Mouse (Mus musculus) liver, adult 2 months (tissue): ENCODE measurements at regions not wholly inside any gene's neighbourhood (a gene's known extent, or its start where the extent isn't known, plus 50 kb on each side); places are given as distances from the start of the nearest gene placed in this dataset.

Experiments used
- DNase-seq: peaks from one replicate; pipeline ENCODE4 v3.0.0-alpha.2; 2011; ENCODE audit warnings: low read depth, low spot score; ENCODE audit errors: extremely low read depth
- H3K27ac ChIP-seq: fragments of 200-500 bp; replicated peaks from 2 replicates; pipeline ENCODE4 v1.5.1; 2012; ENCODE audit warnings: low read depth, mild to moderate bottlenecking, control low read depth, inconsistent platforms, low read length; ENCODE audit not compliant: insufficient read depth
- H3K27me3 ChIP-seq: fragments of 200-500 bp; 2 replicates; pipeline ENCODE4 v1.6.1; 2012; ENCODE audit warnings: mild to moderate bottlenecking, moderate library complexity, low read length, inconsistent platforms; ENCODE audit not compliant: control insufficient read depth, insufficient read depth
- H3K36me3 ChIP-seq: fragments of 200-500 bp; 2 replicates; pipeline ENCODE4 v1.6.1; 2012; ENCODE audit warnings: low read length, inconsistent platforms; ENCODE audit not compliant: control insufficient read depth, insufficient read depth
- H3K4me1 ChIP-seq: fragments of 200-500 bp; 2 replicates; pipeline ENCODE4 v1.6.1; 2011; ENCODE audit warnings: low read length; ENCODE audit not compliant: control insufficient read depth, insufficient read depth
- H3K4me3 ChIP-seq: fragments of 200-500 bp; 2 replicates; pipeline ENCODE4 v1.5.1; 2011; ENCODE audit warnings: low read depth, mild to moderate bottlenecking, control low read depth, low read length, moderate library complexity; ENCODE audit not compliant: insufficient read depth
- H3K79me2 ChIP-seq: fragments of 200-500 bp; 2 replicates; pipeline ENCODE4 v1.6.1; 2012; ENCODE audit warnings: inconsistent platforms, mild to moderate bottlenecking, low read length, moderate library complexity; ENCODE audit not compliant: control insufficient read depth, insufficient read depth
- H3K9ac ChIP-seq: fragments of 200-500 bp; 2 replicates; pipeline ENCODE4 v1.6.1; 2012; ENCODE audit warnings: low read depth, mild to moderate bottlenecking, control low read depth, inconsistent platforms, low read length
- CTCF ChIP-seq: fragments of 200-500 bp; IDR thresholded peaks from 2 replicates; pipeline ENCODE4 v1.5.1; 2011; ENCODE audit warnings: low read depth, low read length, control low read depth
- POLR2A ChIP-seq: fragments of 200-500 bp; IDR thresholded peaks from 2 replicates; pipeline ENCODE4 v1.6.1; 2011; ENCODE audit warnings: low read length, control low read depth; ENCODE audit not compliant: insufficient read depth; ENCODE audit errors: extremely low read depth
- WGBS: fragments of 180-500 bp; shearing (Covaris S2); methylation state at CpG from one replicate; pipeline ENCODE4 v1.1.7; 2018; 5-methylcytosine and 5-hydroxymethylcytosine counted together

DNA sequence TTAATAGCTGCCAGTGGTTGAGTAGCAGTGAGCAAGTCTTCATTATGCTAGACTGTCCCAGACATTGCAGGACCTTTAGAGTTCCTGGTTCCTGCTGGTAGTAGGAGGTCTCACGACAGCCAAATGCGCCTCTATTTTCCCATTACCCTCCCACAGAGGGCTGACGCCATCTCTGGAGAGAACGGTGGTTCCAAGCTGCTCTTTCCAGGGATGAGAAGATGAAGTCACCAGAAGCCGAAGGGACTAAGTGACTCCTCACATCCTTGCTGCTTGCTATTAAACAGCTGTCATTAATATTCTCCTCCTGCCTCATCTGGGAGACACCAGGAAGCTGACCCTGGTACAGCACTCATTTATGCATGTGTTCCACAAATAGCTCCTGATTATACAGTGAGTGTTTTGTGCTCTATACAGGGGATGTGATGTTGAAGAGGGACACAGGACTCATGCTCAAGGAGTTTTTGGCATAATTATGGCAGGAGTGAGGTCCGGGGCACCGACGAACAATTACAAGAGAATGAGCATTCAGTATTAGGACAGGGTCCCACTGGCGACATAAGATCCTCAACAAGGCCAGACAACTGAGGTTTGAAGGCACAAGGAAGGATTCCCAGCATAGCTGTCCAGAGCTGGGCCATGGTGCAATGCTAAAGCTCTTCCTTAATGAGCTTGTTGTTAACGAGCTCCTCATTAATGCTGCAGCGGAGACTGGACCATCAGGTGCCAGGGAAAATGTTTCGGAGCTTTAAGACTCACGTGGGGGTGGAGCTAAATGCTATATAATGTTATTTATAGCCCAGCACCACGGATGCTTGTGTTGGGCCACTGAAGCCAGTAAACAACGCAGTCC is 145.6 kb downstream of the Kit start:
- WGBS, result 88% methylated on average over 15 of the region's 15 CpGs
- Histone ChIP-seq H3K9ac (no peak overlapping the region), H3K4me1 (no peaks in the 10 kb centered on the region), H3K27ac (no peak overlapping the region), H3K27me3 (no peaks in the 10 kb centered on the region), H3K36me3 (no peaks in the 10 kb centered on the region), H3K4me3 (no peak overlapping the region), H3K79me2 (no peaks in the 10 kb centered on the region)
- DNase-seq, result no peak
- no peak for TF ChIP-seq CTCF

DNA sequence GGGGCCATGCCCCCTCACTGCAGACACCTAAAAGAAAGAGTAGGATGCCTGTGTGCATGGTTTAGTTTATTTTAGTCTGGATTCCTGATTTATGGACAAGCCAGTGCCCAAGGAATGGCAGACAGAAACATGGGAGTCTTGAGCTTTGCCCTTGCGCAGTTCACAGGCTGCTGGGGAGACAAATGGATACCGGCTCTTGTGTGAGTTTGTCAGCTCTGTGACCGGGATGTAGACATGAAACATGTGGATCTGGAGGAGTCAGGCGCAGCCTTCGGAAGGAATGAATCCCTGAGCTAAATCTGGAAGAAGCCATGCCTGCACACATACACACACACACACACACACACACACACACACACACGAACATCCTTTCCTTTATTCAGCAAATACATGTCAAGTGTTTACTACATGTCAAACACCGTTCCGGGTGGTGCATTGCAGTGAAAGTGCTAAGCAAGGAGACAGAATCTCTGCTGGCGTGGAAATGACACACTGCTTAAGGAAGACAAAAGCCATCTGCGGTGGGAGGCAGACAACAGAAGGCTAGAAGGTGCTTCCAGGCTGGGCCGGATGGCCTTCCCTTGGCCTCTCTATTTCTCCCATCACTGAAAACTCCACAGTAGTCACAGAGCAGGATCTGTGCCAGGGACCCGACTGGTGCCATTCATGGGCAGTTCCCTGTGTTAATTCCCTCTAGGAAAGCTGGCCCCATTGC is 144.0 kb downstream of the Kit start:
- no peaks in the 10 kb centered on the region for H3K36me3 ChIP-seq
- H3K27ac ChIP-seq, result no peak overlapping the region
- no peaks in the 10 kb centered on the region for H3K27me3 ChIP-seq
- TF ChIP-seq POLR2A (no peak), CTCF (no peak)
- no peaks in the 10 kb centered on the region for H3K4me1 ChIP-seq
- no peaks in the 10 kb centered on the region for H3K79me2 ChIP-seq
- no peak overlapping the region for H3K9ac ChIP-seq
- DNase-seq, result no peak
- H3K4me3 ChIP-seq, result no peak overlapping the region
- 92% methylated on average over 12 of the region's 12 CpGs for WGBS
